In genomic region chr9:110304969-110305651, GRCm38 (mm10) we compare ENCODE assay signal across 8 mouse cellular contexts. TPM values are rescaled to one million over a fixed set of nuclear protein-coding genes. Genes with fewer than 3 reads are reported as not detected.
A peak's percentile ranks its signal among the peaks of the same experiment; 100 is the strongest.
DNase-seq lines count a peak whose midpoint lies in the region; ATAC-seq and TF ChIP-seq lines count a peak whose summit lies in the region.

Gene Elp6 (plus strand): TSS chr9:110305173.

- TF ChIP-seq RAD21 in CH12.LX (IDR thresholded peaks at IDR 0.05; ENCODE audit: low read depth, low read length), result no peak

- peak; percentile 92 for DNase-seq in CH12.LX (ENCODE audit: extremely low read depth)
- DNase-seq in c-Kit-positive CD71-positive TER-119-negative erythroid progenitor cells, embryonic 14.5 days (ENCODE audit: low read depth), result peak; percentile 78
- peak; percentile 92 for DNase-seq in heart, postnatal 0 days (ENCODE audit: low spot score)
- DNase-seq in kidney, postnatal 4 days, result peak; percentile 89 to 94

- H3K4me3 ChIP-seq in CH12.LX (replicated peaks in 1 of 3; ENCODE audit: low read depth in 2 of 3, low read length in 2 of 3, poor library complexity in 1 of 3), result peak within 1 kb of the TSS; percentile 74 to 80 (median 74)
- H3K4me3 ChIP-seq in forebrain, embryonic 12.5 days (replicated peaks), result peak within 1 kb of the TSS; percentile 44
- H3K4me3 ChIP-seq in heart, postnatal 0 days (ENCODE audit: low read depth, low read length), result peak within 1 kb of the TSS; percentile 59
- peak within 1 kb of the TSS; percentile 82 for H3K4me3 ChIP-seq in liver, embryonic 16.5 days (ENCODE audit: low read depth, low read length)
- H3K4me3 ChIP-seq in neural tube, embryonic 13.5 days, result peak within 1 kb of the TSS; percentile 56
- peak within 1 kb of the TSS; percentile 85 for H3K4me3 ChIP-seq in testis, adult 2 months (ENCODE audit: control insufficient read depth, low read depth, low read length)

- peak; percentile 98 for ATAC-seq in forebrain, embryonic 12.5 days (ENCODE audit: low FRiP score)
- ATAC-seq in heart, postnatal 0 days (ENCODE audit: insufficient read depth, low read depth), result peak; percentile 98
- ATAC-seq in liver, embryonic 16.5 days (ENCODE audit: low read depth), result peak; percentile 97
- peak; percentile 99 for ATAC-seq in neural tube, embryonic 13.5 days (ENCODE audit: low read depth)

- TF ChIP-seq POLR2A in CH12.LX (IDR thresholded peaks at IDR 0.05; ENCODE audit: low read depth, low read length), result peak; percentile 97
- TF ChIP-seq POLR2A in testis, adult 2 months (IDR thresholded peaks at IDR 0.05; ENCODE audit: control insufficient read depth, low read depth, low read length), result peak; percentile 90

- H3K9ac ChIP-seq in CH12.LX (ENCODE audit: insufficient read depth, low read depth), result peak within 1 kb of the TSS; percentile 88
- peak within 1 kb of the TSS; percentile 64 for H3K9ac ChIP-seq in forebrain, embryonic 12.5 days
- H3K9ac ChIP-seq in heart, postnatal 0 days (replicated peaks; ENCODE audit: low read depth, low read length), result peak within 1 kb of the TSS; percentile 38
- peak within 1 kb of the TSS; percentile 69 for H3K9ac ChIP-seq in liver, embryonic 16.5 days (ENCODE audit: low read depth, low read length)
- peak within 1 kb of the TSS; percentile 89 for H3K9ac ChIP-seq in neural tube, embryonic 13.5 days

- TF ChIP-seq EP300 in CH12.LX (IDR thresholded peaks at IDR 0.05; ENCODE audit: low read length), result no peak
- TF ChIP-seq EP300 in heart, postnatal 0 days (IDR thresholded peaks at IDR 0.05; ENCODE audit: low read depth), result no peak

- H3K4me1 ChIP-seq in CH12.LX (ENCODE audit: control insufficient read depth in 1 of 2, insufficient read depth in 2 of 2), result peaks cover 7 to 20% of the 10 kb centered on the region in 2 experiments
- peaks cover 8% of the 10 kb centered on the region; the same call in 1 of the 2 replicates for H3K4me1 ChIP-seq in forebrain, embryonic 12.5 days
- peaks cover 4% of the 10 kb centered on the region; the same call in 1 of the 2 replicates for H3K4me1 ChIP-seq in heart, postnatal 0 days (ENCODE audit: control insufficient read depth, insufficient read depth)
- peaks cover 6% of the 10 kb centered on the region for H3K4me1 ChIP-seq in liver, embryonic 16.5 days (ENCODE audit: control insufficient read depth, low read depth, low read length)
- H3K4me1 ChIP-seq in neural tube, embryonic 13.5 days (replicated peaks), result peaks cover 22% of the 10 kb centered on the region
- H3K4me1 ChIP-seq in testis, adult 2 months (ENCODE audit: control insufficient read depth, insufficient read depth, low read length), result no peaks in the 10 kb centered on the region

- 0% methylated on average over 46 of the region's 46 CpGs for WGBS in forebrain, embryonic 12.5 days
- under 1% methylated on average over 46 of the region's 46 CpGs for WGBS in heart, postnatal 0 days
- under 1% methylated on average over 46 of the region's 46 CpGs for WGBS in liver, embryonic 16.5 days (ENCODE audit: insufficient replicate concordance)
- under 1% methylated on average over 46 of the region's 46 CpGs for WGBS in neural tube, embryonic 13.5 days

- dilution Hi-C loops in CH12.LX (cut with MboI; ENCODE audit: extremely low pct_ligation_motif_present, extremely low pct_unique_long_range_greater_than_20kb, low sequenced_read_pairs), result no loop called here

- H3K79me2 ChIP-seq in CH12.LX (replicated peaks; ENCODE audit: control insufficient read depth, extremely low read depth, insufficient read depth, poor library complexity, severe bottlenecking), result peaks cover 14% of the 10 kb centered on the region

- peak within 1 kb of the TSS; percentile 88 for H3K4me2 ChIP-seq in CH12.LX (ENCODE audit: insufficient read depth, low read depth, poor library complexity, severe bottlenecking)
- H3K4me2 ChIP-seq in forebrain, embryonic 12.5 days, result peak within 1 kb of the TSS; percentile 60
- peak within 1 kb of the TSS; percentile 76 for H3K4me2 ChIP-seq in heart, postnatal 0 days (ENCODE audit: low read depth, low read length)
- H3K4me2 ChIP-seq in liver, embryonic 16.5 days (ENCODE audit: low read depth, low read length), result peak within 1 kb of the TSS; percentile 94
- peak within 1 kb of the TSS; percentile 70 for H3K4me2 ChIP-seq in neural tube, embryonic 13.5 days

- peak within 1 kb of the TSS; percentile 78 for H3K27ac ChIP-seq in CH12.LX (ENCODE audit: insufficient read depth, low read depth)
- H3K27ac ChIP-seq in forebrain, embryonic 12.5 days, result peak within 1 kb of the TSS; percentile 91
- peak within 1 kb of the TSS; percentile 75 for H3K27ac ChIP-seq in heart, postnatal 0 days (ENCODE audit: low read depth)
- H3K27ac ChIP-seq in liver, embryonic 16.5 days (ENCODE audit: low read length), result peak within 1 kb of the TSS; percentile 76
- peak within 1 kb of the TSS; percentile 97 for H3K27ac ChIP-seq in neural tube, embryonic 13.5 days (replicated peaks)
- peak within 1 kb of the TSS; percentile 77 for H3K27ac ChIP-seq in testis, adult 2 months (ENCODE audit: control insufficient read depth, insufficient read depth, low read depth, low read length)

- in situ Hi-C loops in CH12.LX (cut with MboI; ENCODE audit: low pct_ligation_motif_present, low pct_unique_long_range_greater_than_20kb, low sequenced_read_pairs), result no loop called here

- peaks cover 4 to 18% of the 10 kb centered on the region in 2 experiments for H3K36me3 ChIP-seq in CH12.LX (replicated peaks in 1 of 2; ENCODE audit: control insufficient read depth in 1 of 2, insufficient read depth in 1 of 2, low read length in 1 of 2)
- H3K36me3 ChIP-seq in forebrain, embryonic 12.5 days (replicated peaks), result peaks cover 8% of the 10 kb centered on the region
- 0 out of 2 replicates have a peak, but pooled peaks cover 2% of the 10 kb centered on the region for H3K36me3 ChIP-seq in heart, postnatal 0 days (replicated peaks; ENCODE audit: control insufficient read depth, insufficient read depth, low read length)
- no peaks in the 10 kb centered on the region for H3K36me3 ChIP-seq in liver, embryonic 16.5 days (ENCODE audit: control insufficient read depth, insufficient read depth)
- peaks cover 7% of the 10 kb centered on the region for H3K36me3 ChIP-seq in neural tube, embryonic 13.5 days
- no peaks in the 10 kb centered on the region for H3K36me3 ChIP-seq in testis, adult 2 months (ENCODE audit: control insufficient read depth, insufficient read depth, low read length)

- H3K9me3 ChIP-seq in CH12.LX (replicated peaks; ENCODE audit: low read length), result peaks cover 16% of the 10 kb centered on the region
- no peaks in the 10 kb centered on the region for H3K9me3 ChIP-seq in forebrain, embryonic 12.5 days
- peaks cover 7% of the 10 kb centered on the region; the same call in 1 of the 2 replicates for H3K9me3 ChIP-seq in heart, postnatal 0 days (replicated peaks; ENCODE audit: control insufficient read depth, low read length)
- H3K9me3 ChIP-seq in liver, embryonic 16.5 days (replicated peaks; ENCODE audit: control insufficient read depth, low read length), result peaks cover 5% of the 10 kb centered on the region; the same call in 1 of the 2 replicates
- H3K9me3 ChIP-seq in neural tube, embryonic 13.5 days, result no peaks in the 10 kb centered on the region

- no peaks in the 10 kb centered on the region for H3K27me3 ChIP-seq in CH12.LX (replicated peaks)
- no peaks in the 10 kb centered on the region for H3K27me3 ChIP-seq in forebrain, embryonic 12.5 days
- H3K27me3 ChIP-seq in heart, postnatal 0 days (ENCODE audit: control insufficient read depth, insufficient read depth, low read length), result no peaks in the 10 kb centered on the region
- no peaks in the 10 kb centered on the region for H3K27me3 ChIP-seq in liver, embryonic 16.5 days (ENCODE audit: control insufficient read depth, insufficient read depth, low read depth, low read length)
- H3K27me3 ChIP-seq in neural tube, embryonic 13.5 days, result no peaks in the 10 kb centered on the region
- H3K27me3 ChIP-seq in testis, adult 2 months (ENCODE audit: control insufficient read depth, insufficient read depth, low read length), result no peaks in the 10 kb centered on the region

- no peak for TF ChIP-seq CTCF in CH12.LX (conservative IDR thresholded peaks at IDR 0.05 in 1 of 2, IDR thresholded peaks at IDR 0.05 in 1 of 2; ENCODE audit: low read depth in 2 of 2, low read length in 2 of 2)
- TF ChIP-seq CTCF in heart, postnatal 0 days (IDR thresholded peaks at IDR 0.05; ENCODE audit: low read depth), result no peak; the same call in 1 of the 2 replicates
- TF ChIP-seq CTCF in testis, adult 2 months (IDR thresholded peaks at IDR 0.05; ENCODE audit: control insufficient read depth, insufficient read depth, insufficient replicate concordance, low read depth, low read length), result no peak

TF ChIP-seq in CH12.LX, 34 proteins besides CTCF, POLR2A, EP300 and RAD21 (continues in another document):
- TF ChIP-seq NELFE (IDR thresholded peaks at IDR 0.05; ENCODE audit: low read depth, low read length), result peak; percentile 98
- TF ChIP-seq TCF12 (IDR thresholded peaks at IDR 0.05; ENCODE audit: low read depth, low read length), result peak; percentile 76
- TF ChIP-seq GABPA (IDR thresholded peaks at IDR 0.05; ENCODE audit: insufficient replicate concordance, low read depth, low read length), result peak; percentile 45; the same call in 1 of the 2 replicates
- TF ChIP-seq KAT2A (IDR thresholded peaks at IDR 0.05; ENCODE audit: insufficient replicate concordance, low read length), result peak; percentile 95; the same call in 1 of the 2 replicates
- peak; percentile 89; the same call in 1 of the 2 replicates for TF ChIP-seq TBP (conservative IDR thresholded peaks at IDR 0.05; ENCODE audit: low read depth, low read length)
- TF ChIP-seq ZNF384 (IDR thresholded peaks at IDR 0.05; ENCODE audit: low read depth, low read length), result no peak
- TF ChIP-seq MEF2A (IDR thresholded peaks at IDR 0.05; ENCODE audit: borderline replicate concordance, low read depth, low read length), result no peak
- TF ChIP-seq CHD2 (IDR thresholded peaks at IDR 0.05; ENCODE audit: low read length), result peak; percentile 81
- TF ChIP-seq PAX5 (IDR thresholded peaks at IDR 0.05; ENCODE audit: low read length), result no peak
- TF ChIP-seq ETS1 (conservative IDR thresholded peaks at IDR 0.05; ENCODE audit: low read depth, low read length), result no peak
- 0 out of 2 replicates have a peak, but pooled peaks have one; percentile 15 for TF ChIP-seq CHD1 (IDR thresholded peaks at IDR 0.05; ENCODE audit: low read depth, low read length)
- no peak for TF ChIP-seq ZC3H11A (IDR thresholded peaks at IDR 0.05; ENCODE audit: low read depth, low read length)

RNA-seq across cellular contexts. Expression of gene Elp6, which starts in this region (rescaled TPM):
- total RNA-seq in CH12.LX (2012; rRNA removed), result 32.4 and 35.4 TPM in 2 replicates
- total RNA-seq in CH12.LX (2014; rRNA removed), result 42.6 and 44.7 TPM in 2 replicates
- 24.2 and 25.3 TPM in 2 replicates for polyA plus RNA-seq in CH12.LX (2012; ENCODE audit: insufficient read length, low read depth)
- 32.7 and 33.0 TPM in 2 replicates for polyA plus RNA-seq in forebrain, embryonic 12.5 days (2016; fragmentation: Nextera tagmentation; extraction: Ambion mirVana)
- total RNA-seq in heart, postnatal 0 days (2014; rRNA removed; ENCODE audit: low replicate concordance), result 18.3 and 21.9 TPM in 2 replicates
- 6.8 and 7.0 TPM in 2 replicates for polyA plus RNA-seq in heart, postnatal 0 days (2015; fragmentation: Nextera tagmentation; extraction: Ambion mirVana)
- polyA plus RNA-seq in liver, embryonic 16.5 days (2015; fragmentation: Nextera tagmentation; extraction: Ambion mirVana), result 6.0 and 6.1 TPM in 2 replicates
- 35.8 and 39.2 TPM in 2 replicates for polyA plus RNA-seq in neural tube, embryonic 13.5 days (2015; fragmentation: Nextera tagmentation; extraction: Ambion mirVana)
- 5.1 TPM in 2 replicates for polyA plus RNA-seq in testis, adult 2 months (2012; rRNA removed)

Comparison
In these comparisons a context has a peak if more than half of its experiments do, and no peak if none do; other contexts are left out.
1. Peak in every context shown above with its lines: DNase-seq, ATAC-seq, H3K4me3 ChIP-seq and H3K27ac ChIP-seq.
2. H3K9ac ChIP-seq: peak in every context shown above with its lines; median percentile 89 in neural tube, embryonic 13.5 days; 88 in CH12.LX; 69 in liver, embryonic 16.5 days; 64 in forebrain, embryonic 12.5 days; 38 in heart, postnatal 0 days.